Mouse (Mus musculus) liver, adult 2 months (tissue): ENCODE data around the gene Wnt11.

ENCODE experiments used
- CTCF ChIP-seq: fragments of 200-500 bp; IDR thresholded peaks from 2 replicates; pipeline ENCODE4 v1.5.1; 2011; ENCODE audit warnings: low read depth, low read length, control low read depth
- POLR2A ChIP-seq: fragments of 200-500 bp; IDR thresholded peaks from 2 replicates; pipeline ENCODE4 v1.6.1; 2011; ENCODE audit warnings: low read length, control low read depth; ENCODE audit not compliant: insufficient read depth; ENCODE audit errors: extremely low read depth

- no peak for TF ChIP-seq CTCF
- TF ChIP-seq POLR2A = no peak
Measured at GRCm38 (mm10) chr7:98835519-98836441, 868 bp downstream of the Wnt11 start.
